Mouse (Mus musculus): ENCODE data around the gene Ccdc36.

Gene Ccdc36

GRCm38 (mm10) chr9:108445125-108445524 is 16.8 kb upstream of the Ccdc36 start:
- DNase-seq (ENCODE audit: low read depth, low spot score) = no peak

DNA sequence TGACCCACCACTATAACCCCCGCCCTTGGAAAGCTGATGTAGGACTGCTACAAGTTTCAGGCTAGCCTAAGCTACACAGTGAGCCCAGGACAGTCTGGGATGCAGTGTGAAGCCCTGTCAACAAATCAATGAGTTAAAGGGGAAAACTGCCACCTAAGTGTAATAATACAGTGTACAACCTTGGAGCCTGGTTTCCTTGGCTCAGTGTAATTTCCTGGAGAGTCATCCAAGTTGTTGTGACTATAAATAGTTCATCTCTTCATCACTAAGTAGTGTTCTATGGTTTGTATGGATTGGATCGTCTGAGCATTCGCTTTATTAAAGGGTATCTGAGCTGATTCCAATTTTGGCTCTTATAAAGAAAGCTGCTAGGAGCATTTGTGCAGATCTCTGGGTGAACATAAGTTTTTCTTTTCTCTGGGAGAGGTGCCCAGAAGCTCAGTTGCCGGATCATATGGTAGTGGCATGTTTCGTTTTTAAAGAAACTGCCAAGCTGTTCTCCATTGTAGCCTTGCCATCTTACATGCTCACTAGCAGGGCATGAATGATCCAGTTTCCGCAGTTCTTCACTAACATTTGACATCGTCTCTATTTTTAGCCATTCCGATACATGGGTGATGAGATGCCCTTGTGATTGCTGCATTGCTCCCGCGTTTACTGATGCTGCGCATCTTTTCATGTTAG is 13.1 kb upstream of the Ccdc36 start:
- DNase-seq (ENCODE audit: low read depth, low spot score) = peak; percentile 74

- no peak for DNase-seq (ENCODE audit: low read depth, low spot score)
Measured at GRCm38 (mm10) chr9:108440485-108440884, 12.2 kb upstream of the Ccdc36 start.

DNA sequence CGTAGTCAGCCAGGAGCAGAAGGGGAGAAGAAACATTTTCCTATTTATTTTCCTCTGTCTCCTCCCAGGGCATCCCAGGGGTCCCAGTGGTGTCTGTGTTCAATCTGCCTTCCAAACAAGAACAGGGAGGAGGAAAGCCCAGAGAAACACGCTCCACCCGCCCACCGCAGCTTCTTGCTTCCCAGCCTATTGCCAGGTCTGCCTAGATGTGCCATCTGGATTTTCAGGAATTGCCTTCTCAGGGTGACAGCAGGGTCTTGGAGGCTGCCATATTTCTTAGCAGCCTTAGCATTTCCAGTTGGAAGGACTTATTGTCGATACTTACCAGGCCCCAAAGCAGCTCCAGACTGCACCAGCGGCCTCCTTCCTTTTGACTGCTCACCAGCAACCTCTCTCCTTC is 10.9 kb upstream of the Ccdc36 start:
- DNase-seq (ENCODE audit: low read depth, low spot score) = no peak

DNA sequence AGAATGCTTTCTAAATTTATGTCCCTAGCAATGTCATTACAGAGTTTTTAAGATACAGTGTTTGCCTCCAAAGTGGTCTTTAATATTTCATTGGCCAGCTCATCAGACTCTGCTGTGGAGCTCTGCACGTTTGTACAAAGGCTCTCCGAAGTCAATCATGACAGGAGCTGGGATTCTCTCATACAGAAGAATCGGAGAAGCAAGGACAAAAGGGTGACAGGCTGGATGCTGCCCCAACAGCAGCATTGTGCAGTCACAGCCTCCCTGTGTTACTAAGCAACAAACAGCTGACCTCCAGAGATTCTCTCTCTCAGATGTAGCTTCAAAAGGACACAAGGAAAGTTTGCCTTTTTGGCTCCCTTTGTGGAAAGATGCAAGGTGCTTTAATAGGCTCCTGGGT is 7.9 kb upstream of the Ccdc36 start, which contains the start of gene BC048562:
TSS of gene BC048562 (plus strand) at position 301 of the 400 bp plus-strand sequence.
- no peak for DNase-seq (ENCODE audit: low read depth, low spot score)

- DNase-seq (ENCODE audit: low read depth, low spot score) = no peak
Measured at GRCm38 (mm10) chr9:108431431-108432067, 3.3 kb upstream of the Ccdc36 start.

GRCm38 (mm10) chr9:108412221-108412620 is 16.1 kb downstream of the Ccdc36 start:
- no peak for DNase-seq (ENCODE audit: low read depth, low spot score)

GRCm38 (mm10) chr9:108411381-108411942 is 16.8 kb downstream of the Ccdc36 start:
- no peak for DNase-seq (ENCODE audit: low read depth, low spot score)

- DNase-seq (ENCODE audit: low read depth, low spot score) = no peak
Measured at GRCm38 (mm10) chr9:108409535-108409934, 18.7 kb downstream of the Ccdc36 start.

DNA sequence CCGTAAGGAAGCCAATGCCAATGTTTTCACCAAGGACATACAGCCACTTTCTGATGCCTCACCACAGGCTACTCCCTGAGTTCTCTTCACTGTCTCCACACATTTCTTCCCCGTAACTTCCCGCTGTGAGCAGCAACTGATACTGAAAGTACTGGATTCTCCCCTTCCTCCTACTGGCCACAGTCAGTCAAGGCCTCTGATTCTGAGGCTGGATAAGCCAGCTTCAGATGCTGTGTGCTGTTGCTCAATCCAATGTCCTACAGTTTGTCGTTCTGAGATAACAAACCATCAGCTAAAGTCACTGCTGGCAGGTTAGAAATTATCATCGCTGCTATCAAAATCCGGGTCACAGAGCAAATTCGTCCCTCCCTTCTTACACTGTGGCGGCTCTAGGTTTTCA is 23.8 kb downstream of the Ccdc36 start:
- DNase-seq (ENCODE audit: low read depth, low spot score) = no peak

DNA sequence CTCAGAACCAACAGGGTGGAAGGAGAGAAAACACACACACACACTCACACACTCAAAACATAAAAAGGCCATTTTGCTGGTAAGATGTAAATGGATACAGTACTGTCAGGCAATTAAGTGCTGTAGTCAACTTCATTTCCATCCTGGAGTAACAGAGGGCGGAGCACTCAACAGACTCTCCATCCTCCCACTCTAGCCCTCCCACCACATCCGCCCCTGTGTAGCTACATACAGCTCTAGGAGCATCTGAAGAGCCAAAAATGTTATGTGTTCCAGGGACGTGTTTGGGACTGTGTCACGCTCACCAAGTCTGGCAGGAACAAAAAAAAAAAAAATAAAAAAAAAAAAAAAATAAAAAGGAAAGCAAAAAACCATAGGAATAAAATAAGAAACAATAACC is 25.2 kb downstream of the Ccdc36 start:
- no peak for DNase-seq (ENCODE audit: low read depth, low spot score)

- DNase-seq (ENCODE audit: low read depth, low spot score) = no peak
Measured at GRCm38 (mm10) chr9:108401186-108401960, 26.9 kb downstream of the Ccdc36 start.

GRCm38 (mm10) chr9:108398324-108398723 is 30.0 kb downstream of the Ccdc36 start:
- no peak for DNase-seq (ENCODE audit: low read depth, low spot score)

GRCm38 (mm10) chr9:108395427-108395826 is 32.9 kb downstream of the Ccdc36 start:
- no peak for DNase-seq (ENCODE audit: low read depth, low spot score)

DNA sequence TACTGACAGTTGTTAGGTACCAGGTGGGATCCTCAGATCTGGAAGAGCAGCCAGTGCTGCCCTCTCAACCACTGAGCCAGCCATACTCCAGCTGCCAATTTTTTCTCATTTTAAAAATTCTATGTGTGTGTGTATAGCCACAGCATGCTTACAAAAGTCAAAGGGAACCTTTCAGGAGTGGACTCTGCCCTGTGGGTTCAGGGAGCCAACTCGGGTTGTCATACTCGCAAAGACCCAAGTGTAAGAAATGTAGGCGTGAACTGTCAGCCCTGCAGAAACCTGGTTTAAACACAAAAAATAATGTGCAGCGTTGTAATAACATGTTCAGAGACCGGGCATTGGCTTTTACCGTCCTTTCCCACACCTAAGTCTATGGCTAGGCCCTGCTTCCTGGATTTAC is 34.1 kb downstream of the Ccdc36 start:
- DNase-seq (ENCODE audit: low read depth, low spot score) = no peak

DNA sequence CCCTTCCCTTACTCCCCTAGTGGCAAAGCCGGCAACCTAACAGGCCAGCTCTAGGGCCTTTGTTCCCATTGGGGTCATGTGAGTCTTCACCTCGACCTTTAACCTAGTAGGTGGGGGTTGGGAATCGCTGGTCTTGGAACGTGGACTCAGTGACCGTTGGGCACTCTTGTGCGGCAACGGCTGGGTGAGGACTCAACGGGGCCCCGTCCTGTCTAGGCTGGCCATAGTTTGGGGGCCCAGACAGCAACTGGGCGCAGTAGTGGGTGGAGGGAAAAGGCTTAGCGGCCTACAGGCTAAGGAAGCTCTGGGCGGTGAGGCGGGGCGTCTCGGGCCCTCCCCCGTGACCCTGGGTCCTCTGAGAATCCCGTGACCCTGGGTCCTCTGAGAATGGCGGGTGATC is 35.6 kb downstream of the Ccdc36 start, which contains the start of gene 1700102P08Rik:
TSS of gene 1700102P08Rik (plus strand) at position 130 of the 400 bp plus-strand sequence.
- no peak for DNase-seq (ENCODE audit: low read depth, low spot score)

- no peak for DNase-seq (ENCODE audit: low read depth, low spot score)
Measured at GRCm38 (mm10) chr9:108389220-108389619, 39.1 kb downstream of the Ccdc36 start.

DNA sequence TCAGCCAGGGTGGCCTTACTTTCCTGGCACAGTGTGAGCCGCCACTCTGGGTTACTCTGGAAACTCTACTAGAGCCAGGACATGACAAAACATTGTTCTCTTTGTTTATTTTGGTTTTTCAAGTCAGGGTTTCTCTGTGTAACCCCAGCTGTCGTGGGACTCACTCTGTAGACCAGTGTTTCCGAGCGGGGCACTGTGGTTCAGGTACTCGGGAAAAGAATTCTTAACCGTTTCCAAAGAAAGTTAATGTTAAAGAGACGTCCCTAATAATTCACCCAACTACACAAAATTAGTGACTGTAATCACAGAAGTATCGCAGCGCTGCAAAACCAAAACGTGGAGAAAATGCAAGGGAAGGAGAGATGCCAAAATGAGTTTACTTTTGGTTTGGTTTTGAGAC is 39.7 kb downstream of the Ccdc36 start:
- DNase-seq (ENCODE audit: low read depth, low spot score) = no peak

DNA sequence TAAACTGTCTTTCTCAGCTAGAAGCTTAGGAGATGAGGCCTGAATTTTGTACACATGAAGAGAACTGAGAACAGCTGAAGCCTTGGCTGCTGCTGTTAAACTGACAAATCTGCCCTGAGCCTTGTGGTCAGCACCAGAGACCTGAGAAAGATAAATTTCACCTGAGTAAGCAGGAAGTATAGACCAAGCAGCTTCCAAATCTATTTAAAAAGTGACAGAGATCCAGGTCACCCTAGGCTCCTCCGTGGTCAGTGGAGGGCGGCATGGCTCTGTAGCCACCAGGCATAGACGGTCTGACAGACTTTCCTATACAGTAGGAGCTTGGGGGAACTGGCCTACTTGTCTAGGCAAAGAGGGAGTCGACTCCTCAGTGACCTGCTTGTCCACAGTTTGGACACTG is 41.5 kb downstream of the Ccdc36 start:
- DNase-seq (ENCODE audit: low read depth, low spot score) = no peak

GRCm38 (mm10) chr9:108385006-108385405 is 43.3 kb downstream of the Ccdc36 start:
- no peak for DNase-seq (ENCODE audit: low read depth, low spot score)

DNA sequence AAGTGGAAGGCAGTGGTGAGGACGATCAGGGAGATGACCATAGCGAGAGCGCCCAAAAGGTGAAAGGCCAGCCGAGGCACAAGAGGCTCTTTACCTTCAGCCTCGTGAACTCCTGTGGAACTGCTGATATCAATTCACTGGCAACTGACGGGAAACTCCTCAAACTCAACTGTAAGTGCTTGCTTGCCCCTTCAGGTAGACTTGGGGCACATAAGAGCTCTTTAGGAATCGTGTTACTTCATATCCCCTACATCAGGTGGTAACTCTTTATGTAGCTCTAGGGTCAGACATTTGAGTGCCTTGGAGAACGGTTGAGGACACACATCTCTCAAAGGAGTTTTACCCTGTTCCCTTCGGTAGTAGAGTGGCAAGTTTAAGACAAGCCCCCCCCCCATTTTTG is 46.9 kb downstream of the Ccdc36 start:
- no peak for DNase-seq (ENCODE audit: low read depth, low spot score)

DNA sequence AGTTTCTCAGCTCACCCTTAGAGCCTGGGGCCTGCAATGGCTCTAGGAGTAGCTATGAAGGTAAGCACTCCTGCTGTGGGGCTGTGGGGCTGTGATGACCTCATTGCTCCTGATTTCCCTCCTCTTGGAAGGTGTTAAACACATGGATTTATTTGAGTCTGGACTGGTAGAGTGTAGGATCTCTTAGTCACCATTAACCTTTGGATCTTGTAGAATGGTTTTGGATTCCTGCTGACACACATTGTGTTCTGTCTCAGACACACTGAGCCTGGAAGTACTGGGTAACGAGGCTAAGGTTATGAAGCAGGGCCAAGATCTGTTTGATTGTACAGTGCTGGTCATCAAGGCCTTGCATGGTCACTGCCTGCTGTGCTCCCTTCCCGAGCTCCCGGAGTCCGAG is 49.0 kb downstream of the Ccdc36 start:
- DNase-seq (ENCODE audit: low read depth, low spot score) = no peak
